Mouse (Mus musculus) embryo, embryonic 10.5 days (tissue): ENCODE data around the gene Itih5.

Source experiments
- DNase-seq: peaks from one replicate; pipeline ENCODE4 v3.0.0-alpha.2; 2015; ENCODE audit warnings: low spot score

Itih5 gene

DNA sequence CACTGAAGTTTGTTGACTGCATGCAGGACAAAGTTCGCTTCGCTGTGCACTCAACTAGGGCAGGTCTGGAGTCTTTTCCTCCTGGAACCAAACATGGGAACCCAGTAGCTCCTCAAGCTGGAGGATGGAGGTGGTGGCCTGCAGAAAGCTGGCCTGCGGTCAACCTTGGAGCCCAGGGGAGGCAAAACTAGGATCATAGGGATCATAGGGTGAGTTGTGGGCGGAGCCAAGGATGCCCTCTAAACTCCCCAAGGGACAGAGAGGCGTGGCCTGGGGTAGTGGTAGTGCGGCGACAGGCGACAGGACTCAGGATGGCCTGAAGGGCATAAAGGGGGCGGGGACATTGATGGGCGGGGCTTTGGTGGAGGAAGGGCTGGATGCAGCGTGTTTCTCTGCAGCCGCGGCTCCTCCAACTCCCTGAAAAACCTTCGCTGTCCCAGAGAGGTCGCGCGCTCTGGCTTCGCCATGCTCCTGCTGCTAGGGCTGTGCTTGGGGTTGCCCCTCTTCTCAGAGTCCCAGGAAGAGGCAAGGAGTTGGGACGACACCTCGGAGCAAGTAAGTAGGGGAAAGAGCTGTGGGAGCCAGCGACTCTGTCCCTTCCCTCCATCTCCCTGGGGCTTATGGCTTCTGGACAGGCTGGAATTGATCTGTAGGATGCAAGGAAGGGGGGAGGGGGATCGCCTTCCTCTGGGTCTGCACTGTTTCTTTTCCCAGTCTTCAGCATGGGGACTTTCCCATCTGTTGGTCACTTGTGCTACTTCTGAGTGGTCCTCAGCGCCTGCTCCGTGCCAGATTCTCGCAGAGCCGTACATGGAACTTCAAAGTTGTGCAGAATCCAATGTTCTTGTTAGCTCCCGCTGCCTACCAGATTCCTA lies at the start of gene Itih5:
TSS of gene Itih5 (plus strand) at position 371 of the 875 bp plus-strand sequence.
- peak; percentile 88 for DNase-seq

GRCm38 (mm10) chr2:10108535-10109189 lies 44.7 kb upstream of the Itih5 start:
- DNase-seq: no peak

GRCm38 (mm10) chr2:10118751-10119150 lies 34.6 kb upstream of the Itih5 start:
- DNase-seq: no peak

- DNase-seq: no peak
These were observed 34.1 kb upstream of the Itih5 start for GRCm38 (mm10) chr2:10119276-10119675.

- DNase-seq: no peak
These were observed 31.5 kb upstream of the Itih5 start for GRCm38 (mm10) chr2:10121826-10122225.

DNA sequence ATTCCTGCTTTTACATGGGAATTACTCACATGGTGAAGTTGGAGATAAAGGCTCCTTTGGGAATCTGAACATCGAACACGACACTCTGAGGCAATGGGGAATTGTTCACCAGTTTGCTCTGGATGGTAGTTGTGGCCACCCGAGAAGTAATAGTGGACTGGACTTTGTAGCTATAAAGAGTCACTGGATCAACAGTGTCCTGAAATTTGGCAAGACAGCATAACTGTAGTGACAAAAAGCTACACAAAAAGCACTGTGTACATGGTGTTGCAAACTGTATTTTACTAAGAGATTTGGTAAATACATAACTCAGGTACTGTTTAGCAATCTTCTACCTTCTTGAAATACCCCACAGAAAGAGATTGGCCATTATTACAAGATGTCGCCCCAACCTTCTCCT lies 27.2 kb upstream of the Itih5 start:
- DNase-seq: no peak

DNA sequence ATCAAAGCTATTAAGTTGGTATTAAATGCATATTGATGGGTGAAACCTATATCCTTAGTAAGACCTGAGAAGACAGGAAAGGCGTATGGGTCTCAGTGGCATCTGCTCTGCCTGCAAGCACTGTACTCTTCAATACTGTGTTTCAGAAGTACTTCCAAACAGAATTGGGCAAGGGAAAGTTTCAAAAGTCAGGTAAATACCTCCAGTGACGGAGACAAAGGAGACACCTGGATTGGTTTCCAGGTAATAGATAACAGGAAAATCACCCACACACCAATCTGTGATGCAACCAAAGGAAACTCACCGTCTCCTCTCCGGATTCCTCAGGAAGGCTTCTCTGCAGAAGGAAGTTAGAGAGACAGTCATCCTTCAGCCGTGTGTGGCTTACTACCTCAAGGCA lies 25.9 kb upstream of the Itih5 start:
- DNase-seq: no peak

DNA sequence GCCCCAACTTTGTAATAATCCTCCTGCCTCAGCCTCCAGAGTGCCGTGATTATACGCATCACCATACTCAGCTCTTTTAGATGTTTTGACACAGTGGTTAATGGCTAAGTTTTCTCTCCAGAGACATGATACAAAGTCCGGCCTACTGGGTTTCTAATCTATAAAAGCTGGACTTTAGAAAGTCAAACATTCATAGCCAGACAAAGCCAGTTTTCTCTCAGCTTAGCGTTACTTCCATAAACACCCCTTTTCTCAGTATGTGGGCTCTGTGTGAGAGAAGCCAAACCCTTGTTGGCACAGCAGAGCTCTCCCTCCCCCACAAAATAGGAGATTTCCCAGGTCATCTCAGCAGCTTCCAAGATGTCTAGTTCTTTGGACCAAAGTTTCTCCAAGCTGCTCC lies 24.8 kb upstream of the Itih5 start:
- no peak for DNase-seq

DNA sequence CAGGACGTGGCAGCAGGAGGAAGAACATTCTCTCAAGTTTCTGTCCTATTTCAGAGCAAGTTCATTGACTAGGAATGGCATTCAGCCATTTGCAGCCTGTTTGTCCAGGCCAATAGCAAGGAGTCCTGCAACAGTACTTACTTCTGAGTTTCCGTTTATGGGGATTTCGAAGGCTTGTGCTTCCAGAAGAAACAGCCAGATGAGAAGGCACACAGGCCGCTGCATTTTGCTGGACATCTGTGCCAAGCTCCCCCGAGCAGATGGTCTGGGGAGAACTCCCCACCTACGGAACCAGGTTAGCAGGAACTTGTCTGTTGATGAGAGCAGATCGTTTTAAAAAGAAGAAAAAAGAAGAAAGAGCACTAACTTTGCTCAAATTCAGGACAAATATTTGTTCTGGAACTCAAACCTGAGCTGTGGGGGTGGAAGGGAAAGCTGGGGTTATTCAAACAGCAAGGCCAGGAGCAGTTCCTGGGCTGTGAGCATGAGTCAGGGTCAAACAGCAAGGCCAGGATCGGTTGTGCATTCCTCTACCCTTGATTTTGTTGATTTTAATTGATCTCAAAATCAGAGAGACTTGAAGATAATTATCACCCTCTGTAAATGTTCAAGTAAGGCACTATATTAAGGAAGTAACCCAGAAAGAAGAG lies 22.9 kb upstream of the Itih5 start:
- no peak for DNase-seq

GRCm38 (mm10) chr2:10131296-10131695 lies 22.1 kb upstream of the Itih5 start, which contains the start of gene Itih2:
Itih2 (minus strand) TSS chr2:10131396.
- no peak for DNase-seq

GRCm38 (mm10) chr2:10132128-10132527 lies 21.2 kb upstream of the Itih5 start:
- no peak for DNase-seq

GRCm38 (mm10) chr2:10133941-10134340 lies 19.4 kb upstream of the Itih5 start:
- DNase-seq: no peak

DNA sequence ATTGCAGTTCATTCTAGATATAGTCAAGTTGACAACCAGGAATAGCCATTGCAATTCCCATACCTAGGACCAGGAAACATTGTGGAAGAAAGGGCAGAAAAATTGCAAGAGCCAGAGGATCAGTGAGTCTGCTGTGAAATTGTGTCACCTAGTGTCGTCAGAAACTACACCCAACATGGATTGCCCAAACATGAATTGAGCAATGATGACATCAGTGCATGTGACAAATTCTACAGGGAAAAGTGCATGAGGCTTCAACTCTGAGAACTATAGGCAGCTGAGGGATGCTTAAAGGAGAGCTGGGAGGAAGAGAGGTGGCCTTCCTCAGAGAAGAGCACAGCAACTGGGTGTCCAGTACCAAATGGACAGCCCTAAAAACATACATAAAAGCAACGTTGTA lies 16.1 kb upstream of the Itih5 start:
- DNase-seq: no peak

- DNase-seq: no peak
These were observed 12.9 kb upstream of the Itih5 start for GRCm38 (mm10) chr2:10140456-10140855.

GRCm38 (mm10) chr2:10142472-10143454 lies 10.6 kb upstream of the Itih5 start:
- peak; percentile 90 for DNase-seq

GRCm38 (mm10) chr2:10145514-10145913 lies 7.9 kb upstream of the Itih5 start:
- no peak for DNase-seq

DNA sequence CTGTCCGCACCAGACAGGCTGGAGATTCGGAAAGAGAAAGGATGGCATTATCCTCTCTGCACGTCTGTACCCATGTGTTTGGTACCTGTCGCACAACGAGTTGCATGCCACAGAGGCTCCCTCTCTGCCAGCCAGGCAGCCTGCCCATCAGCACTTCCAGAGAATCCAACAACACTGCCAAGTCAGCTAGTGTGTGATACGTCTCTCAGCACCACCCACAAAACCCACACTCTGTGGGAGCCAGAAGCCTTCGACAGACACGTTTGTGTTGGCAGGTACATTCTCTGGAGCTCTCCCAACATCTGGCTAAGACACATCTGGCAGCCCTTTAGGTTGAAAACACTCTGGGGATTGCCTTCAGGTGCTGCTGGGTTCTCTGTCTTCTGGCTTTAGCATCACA lies 6.2 kb upstream of the Itih5 start:
- DNase-seq: no peak

GRCm38 (mm10) chr2:10152590-10152989 lies 781 bp upstream of the Itih5 start:
- DNase-seq: no peak

DNA sequence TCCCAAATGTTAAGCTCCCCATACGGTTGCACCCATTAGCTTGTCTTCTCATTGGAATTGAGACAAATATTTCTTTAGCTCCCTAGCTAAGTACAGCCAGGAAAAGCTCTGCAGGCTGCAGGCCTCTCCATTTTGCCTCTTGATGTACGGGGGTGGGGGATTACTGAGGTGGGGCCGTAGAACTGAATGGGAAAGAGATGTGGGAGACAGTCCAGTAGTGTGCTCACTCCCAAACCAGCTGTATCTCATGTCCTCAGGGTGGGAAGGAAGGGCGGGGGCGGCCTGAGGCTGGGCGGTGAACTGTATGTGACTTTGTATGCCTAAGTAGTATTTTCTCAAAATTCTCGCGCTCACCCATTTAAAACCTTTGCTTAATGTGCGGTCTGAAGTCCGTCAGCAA lies 3.8 kb downstream of the Itih5 start:
- DNase-seq: no peak

DNA sequence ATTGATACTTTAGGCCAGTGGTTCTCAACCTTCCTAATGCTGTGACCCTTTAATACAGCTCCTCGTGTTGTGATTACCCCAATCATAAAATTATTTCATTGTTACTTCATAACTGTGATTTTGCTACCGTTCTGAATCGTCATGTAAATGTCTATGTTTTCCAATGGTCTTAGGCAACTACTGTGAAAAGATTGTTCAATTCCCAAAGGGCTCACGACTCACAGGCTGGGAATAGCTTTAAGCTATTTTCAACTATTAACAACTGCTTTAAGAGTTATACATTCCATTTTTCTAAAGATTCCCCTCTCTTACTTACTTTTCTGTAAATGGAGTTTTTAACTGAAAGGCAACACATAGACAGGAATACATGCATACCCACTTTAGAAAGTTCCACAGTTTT lies 8.6 kb downstream of the Itih5 start:
- DNase-seq: no peak

DNA sequence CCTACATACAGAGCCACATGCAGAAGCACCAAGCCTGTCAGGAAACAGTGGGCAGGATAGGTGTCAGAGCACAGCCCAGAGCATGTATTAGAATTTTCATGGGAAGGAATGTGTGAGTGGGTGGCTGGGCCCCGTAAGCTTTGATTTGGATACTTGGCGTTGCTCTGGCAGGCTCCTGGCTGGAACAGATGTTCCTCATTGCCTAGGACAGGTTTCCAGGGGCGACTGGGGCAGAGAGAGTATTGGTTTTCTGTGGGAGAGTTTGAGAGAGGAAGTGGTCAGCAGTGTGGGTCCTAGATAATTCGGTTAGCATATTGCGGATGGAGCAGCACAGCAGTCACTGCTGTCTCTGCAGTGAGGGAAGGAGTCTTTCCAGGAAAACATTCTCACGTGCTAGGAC lies 13.3 kb downstream of the Itih5 start:
- peak; percentile 25 for DNase-seq

DNA sequence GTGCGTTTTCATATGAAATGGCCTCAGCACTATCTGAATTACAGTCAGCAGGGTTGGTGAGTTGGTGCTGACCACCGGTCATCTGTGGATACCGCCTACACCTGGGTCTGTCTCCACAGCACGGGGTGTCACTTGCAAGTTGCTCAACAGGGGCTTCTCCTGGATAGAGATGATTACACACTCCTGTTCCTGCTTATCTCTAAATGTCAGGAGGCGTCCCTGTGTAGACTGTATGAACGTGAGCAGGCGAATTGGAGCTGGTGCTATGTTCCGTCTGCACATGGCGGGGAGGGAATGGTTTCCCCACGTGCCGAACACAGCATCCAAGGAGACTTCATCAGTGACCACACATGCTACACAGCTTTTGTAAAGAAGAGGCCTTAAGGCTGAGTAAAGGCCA lies 13.9 kb downstream of the Itih5 start:
- DNase-seq: no peak
